Mouse (Mus musculus) spleen, adult 12 weeks (tissue): Measurements from ENCODE around the gene Srf.

ENCODE experiments used
- DNase-seq: peaks from one replicate; pipeline ENCODE4 v3.0.0; 2022; ENCODE audit warnings: low spot score

The Srf gene

DNA sequence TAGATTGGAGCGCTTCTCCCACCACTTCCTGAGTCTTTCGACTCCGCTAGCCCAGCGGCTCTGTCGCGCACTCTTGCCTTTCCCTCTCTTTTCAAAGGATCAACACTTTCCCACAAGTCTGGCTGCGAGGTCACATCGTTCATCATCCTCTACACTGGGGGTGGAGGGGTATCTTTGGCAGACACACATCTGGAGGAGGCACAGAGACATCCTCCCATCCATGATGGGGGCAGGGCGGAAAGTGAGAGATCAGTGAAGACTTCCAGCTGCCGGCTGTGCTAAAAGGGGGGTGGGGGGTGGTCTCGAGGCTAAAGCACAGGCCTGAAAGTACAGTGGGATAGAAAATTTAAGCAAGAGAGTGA, 590 bp upstream of the Srf start:
- DNase-seq, result no peak

GRCm38 (mm10) chr17:46554977-46555672, 850 bp downstream of the Srf start:
- peak; percentile 12 for DNase-seq

GRCm38 (mm10) chr17:46554646-46554976, 1.4 kb downstream of the Srf start:
- DNase-seq, result no peak

- DNase-seq, result no peak
Measured at GRCm38 (mm10) chr17:46553926-46554325, 2.0 kb downstream of the Srf start.

GRCm38 (mm10) chr17:46553469-46553868, 2.5 kb downstream of the Srf start:
- no peak for DNase-seq

GRCm38 (mm10) chr17:46552841-46553423, 3.0 kb downstream of the Srf start:
- peak; percentile 12 for DNase-seq

- no peak for DNase-seq
Measured at GRCm38 (mm10) chr17:46552151-46552550, 3.8 kb downstream of the Srf start.

DNA sequence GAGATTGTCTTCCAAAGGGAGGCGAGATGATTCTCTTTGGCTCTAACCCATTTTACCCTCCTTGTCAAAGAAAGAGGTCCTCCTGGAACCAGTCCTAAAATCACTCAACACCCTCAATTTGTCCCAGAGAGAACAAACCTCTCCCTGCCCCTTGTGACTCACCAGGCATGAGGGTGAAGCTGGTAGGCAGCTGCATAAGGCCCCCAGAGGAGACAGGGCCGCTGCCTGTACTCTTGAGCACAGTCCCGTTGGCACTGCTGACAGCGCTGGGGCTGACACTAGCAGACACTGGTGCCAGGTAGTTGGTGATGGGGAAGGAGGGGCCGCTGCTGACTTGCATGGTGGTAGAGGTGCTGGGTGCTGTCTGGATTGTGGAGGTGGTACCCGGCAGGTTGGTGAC, 4.6 kb downstream of the Srf start:
- DNase-seq, result no peak

GRCm38 (mm10) chr17:46550904-46551303, 5.1 kb downstream of the Srf start:
- DNase-seq, result no peak

- no peak for DNase-seq
Measured at GRCm38 (mm10) chr17:46549642-46550041, 6.3 kb downstream of the Srf start.

DNA sequence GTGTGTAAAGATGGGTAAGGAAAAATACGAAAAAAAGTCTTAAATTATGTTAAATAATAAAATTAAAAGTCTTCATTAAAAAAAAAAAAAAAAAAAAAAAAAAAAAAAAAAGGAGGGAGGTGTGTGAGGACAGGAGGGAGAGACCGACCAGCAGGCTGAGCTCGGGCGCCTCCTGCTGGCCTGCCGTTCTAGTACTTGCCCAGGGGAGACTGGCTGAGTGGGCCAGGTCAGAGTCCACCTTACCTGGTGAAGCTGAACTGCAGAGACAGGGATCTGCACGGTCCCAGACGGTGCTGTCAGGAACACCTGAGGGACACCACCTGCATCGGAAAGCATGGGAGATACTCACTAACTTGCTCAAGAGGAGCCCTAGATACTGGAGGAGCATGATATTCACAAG, 6.8 kb downstream of the Srf start:
- no peak for DNase-seq

DNA sequence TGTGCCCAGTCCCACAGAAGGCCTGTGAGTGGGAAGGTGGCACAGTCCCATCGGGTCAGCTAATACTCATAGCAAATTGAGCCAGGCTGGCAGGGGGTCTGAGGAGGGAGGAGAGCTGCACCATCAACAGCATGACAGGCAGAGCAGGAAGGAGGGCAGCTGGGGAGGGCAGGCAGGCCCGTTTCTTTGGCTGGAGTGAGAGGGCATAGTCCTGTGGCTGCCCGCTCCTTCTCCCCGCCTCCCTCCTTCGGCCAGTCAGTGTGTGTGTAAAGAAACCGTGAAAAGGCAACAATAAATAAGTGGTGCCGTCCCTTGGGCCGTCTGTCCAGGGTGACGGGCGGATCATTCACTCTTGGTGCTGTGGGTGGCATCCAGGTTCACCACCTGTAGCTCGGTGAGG, 7.2 kb downstream of the Srf start:
- no peak for DNase-seq

DNA sequence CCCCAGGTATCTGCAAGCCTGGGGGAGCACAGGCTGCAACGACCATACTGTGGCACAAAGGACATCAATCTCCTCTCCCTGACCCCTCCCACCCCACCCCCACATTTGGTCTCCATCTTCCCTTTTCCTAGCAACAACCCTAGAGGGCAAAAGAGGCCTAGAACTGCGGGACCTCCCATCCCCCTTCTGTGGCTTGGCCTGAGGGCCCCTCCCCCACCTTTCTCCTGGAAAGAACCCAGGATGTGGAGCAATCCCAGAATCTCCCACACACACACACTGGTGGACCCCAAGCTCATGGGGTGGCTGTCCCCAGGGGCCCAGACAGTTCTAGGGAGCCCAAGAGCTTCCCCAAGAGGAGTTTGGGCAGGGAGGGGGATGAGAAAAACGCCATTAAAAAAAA, 8.1 kb downstream of the Srf start:
- no peak for DNase-seq

GRCm38 (mm10) chr17:46546995-46547394, 9.0 kb downstream of the Srf start:
- no peak for DNase-seq

GRCm38 (mm10) chr17:46546591-46546990, 9.4 kb downstream of the Srf start:
- DNase-seq, result no peak

DNA sequence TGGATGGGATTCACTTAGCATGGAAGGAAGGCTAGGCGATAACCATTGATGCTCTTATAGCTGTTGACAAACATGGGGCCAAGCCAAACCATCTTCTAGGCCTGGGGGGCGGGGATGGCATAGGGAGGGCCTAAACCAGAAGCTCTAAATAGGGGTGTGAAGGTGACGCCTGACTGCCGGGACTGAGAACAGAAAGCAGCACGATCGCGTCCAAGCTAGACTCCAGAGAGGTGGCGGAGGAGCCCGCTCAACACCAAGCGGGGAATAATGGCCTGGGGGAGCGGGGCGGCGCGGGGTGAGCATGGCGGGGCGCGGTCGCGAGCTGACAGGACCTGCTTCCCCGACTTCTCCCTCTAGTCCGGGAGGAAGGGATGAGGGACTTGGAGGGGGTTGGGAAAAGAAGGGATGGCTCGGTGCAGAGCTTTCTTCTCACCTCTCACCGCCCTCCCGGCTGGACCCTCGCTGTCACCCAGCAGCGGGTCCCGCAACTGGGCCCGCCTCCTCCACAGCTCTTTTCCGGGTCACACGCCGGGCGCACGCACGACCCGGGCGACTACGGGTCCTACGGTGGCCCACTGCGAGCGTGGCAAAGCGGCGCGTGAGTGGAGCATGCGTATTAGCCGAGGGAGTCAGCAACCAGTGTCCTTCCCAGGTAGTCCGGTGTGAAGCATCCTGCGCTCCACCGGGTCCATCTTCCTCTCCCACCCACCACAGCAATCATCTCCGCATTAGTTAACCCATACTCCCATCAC, 10.0 kb downstream of the Srf start, which contains the start of gene Cul9:
TSS of gene Cul9 (minus strand) at position 576 of the 752 bp plus-strand sequence.
- no peak for DNase-seq

- DNase-seq, result no peak
Measured at GRCm38 (mm10) chr17:46543661-46544060, 12.3 kb downstream of the Srf start.

GRCm38 (mm10) chr17:46525579-46526307, 30.2 kb downstream of the Srf start:
- DNase-seq, result peak; percentile 51

GRCm38 (mm10) chr17:46525065-46525464, 30.9 kb downstream of the Srf start:
- no peak for DNase-seq

- DNase-seq, result no peak
Measured at GRCm38 (mm10) chr17:46521963-46522668, 33.9 kb downstream of the Srf start.

- no peak for DNase-seq
Measured at GRCm38 (mm10) chr17:46521174-46521573, 34.8 kb downstream of the Srf start.

DNA sequence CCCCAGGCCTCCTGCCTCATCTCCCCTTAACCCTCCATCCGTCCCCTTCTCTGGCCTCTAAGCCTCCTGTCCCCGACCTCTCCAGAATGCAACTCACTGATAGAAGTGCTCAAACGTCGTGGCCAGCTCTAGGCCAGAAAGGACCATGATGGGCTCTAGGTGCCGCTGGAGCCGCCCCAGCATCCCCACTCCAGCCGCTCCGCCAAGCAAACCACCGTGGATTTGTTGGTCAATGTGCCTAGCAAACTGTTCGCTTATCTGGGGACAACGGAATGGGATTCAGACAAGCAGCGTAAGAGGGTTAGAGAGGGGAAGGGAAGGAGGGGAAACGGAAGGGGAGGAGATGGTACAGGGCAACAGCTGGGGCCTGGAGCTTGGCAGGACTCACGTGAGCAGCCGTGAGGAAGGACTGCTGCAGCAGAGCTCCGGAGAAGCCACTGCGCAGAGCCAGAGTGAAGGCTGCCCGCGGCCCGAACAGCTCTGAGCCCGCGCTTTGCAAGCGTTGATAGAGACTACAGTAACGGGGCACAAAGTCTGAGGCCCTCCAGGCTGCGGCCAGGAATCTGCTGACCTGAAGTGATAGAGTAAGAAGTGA, 35.5 kb downstream of the Srf start:
- DNase-seq, result no peak
